Mouse (Mus musculus): ENCODE results near the gene Sidt1.
A peak's percentile ranks its signal among the peaks of the same experiment; 100 is the strongest.

Gene Sidt1

GRCm38 (mm10) chr16:44252735-44253134 is 80.3 kb downstream of the Sidt1 start:
- no peak for DNase-seq (ENCODE audit: extremely low read depth, low read depth)

- DNase-seq (ENCODE audit: extremely low read depth, low read depth): no peak
Measured at GRCm38 (mm10) chr16:44249985-44250384, 83.0 kb downstream of the Sidt1 start.

GRCm38 (mm10) chr16:44243323-44243722 is 89.7 kb downstream of the Sidt1 start:
- no peak for DNase-seq (ENCODE audit: extremely low read depth, low read depth)

- peak; percentile 78 for DNase-seq (ENCODE audit: extremely low read depth, low read depth)
Measured at GRCm38 (mm10) chr16:44242633-44243032, 90.4 kb downstream of the Sidt1 start.

- no peak for DNase-seq (ENCODE audit: extremely low read depth, low read depth)
Measured at GRCm38 (mm10) chr16:44240406-44240805, 92.6 kb downstream of the Sidt1 start.

- DNase-seq (ENCODE audit: extremely low read depth, low read depth): no peak
Measured at GRCm38 (mm10) chr16:44238835-44239263, 94.1 kb downstream of the Sidt1 start.

- no peak for DNase-seq (ENCODE audit: extremely low read depth, low read depth)
Measured at GRCm38 (mm10) chr16:44237836-44238235, 95.2 kb downstream of the Sidt1 start.

- no peak for DNase-seq (ENCODE audit: extremely low read depth, low read depth)
Measured at GRCm38 (mm10) chr16:44233019-44233418, 100.0 kb downstream of the Sidt1 start.

- DNase-seq (ENCODE audit: extremely low read depth, low read depth): no peak
Measured at GRCm38 (mm10) chr16:44226706-44227291, 106.2 kb downstream of the Sidt1 start.

GRCm38 (mm10) chr16:44221463-44221862 is 111.5 kb downstream of the Sidt1 start:
- DNase-seq (ENCODE audit: extremely low read depth, low read depth): no peak

- DNase-seq (ENCODE audit: extremely low read depth, low read depth): no peak
Measured at GRCm38 (mm10) chr16:44216417-44216816, 116.6 kb downstream of the Sidt1 start.

- DNase-seq (ENCODE audit: extremely low read depth, low read depth): no peak
Measured at GRCm38 (mm10) chr16:44215513-44215912, 117.5 kb downstream of the Sidt1 start.

GRCm38 (mm10) chr16:44212703-44213102 is 120.3 kb downstream of the Sidt1 start:
- no peak for DNase-seq (ENCODE audit: extremely low read depth, low read depth)

- DNase-seq (ENCODE audit: extremely low read depth, low read depth): no peak
Measured at GRCm38 (mm10) chr16:44211054-44211414, 122.0 kb downstream of the Sidt1 start.

- no peak for DNase-seq (ENCODE audit: extremely low read depth, low read depth)
Measured at GRCm38 (mm10) chr16:44210156-44211053, 122.6 kb downstream of the Sidt1 start.

GRCm38 (mm10) chr16:44205973-44206372 is 127.0 kb downstream of the Sidt1 start:
- no peak for DNase-seq (ENCODE audit: extremely low read depth, low read depth)

- no peak for DNase-seq (ENCODE audit: extremely low read depth, low read depth)
Measured at GRCm38 (mm10) chr16:44204331-44204730, 128.7 kb downstream of the Sidt1 start.

GRCm38 (mm10) chr16:44200146-44200545 is 132.8 kb downstream of the Sidt1 start:
- no peak for DNase-seq (ENCODE audit: extremely low read depth, low read depth)

- no peak for DNase-seq (ENCODE audit: extremely low read depth, low read depth)
Measured at GRCm38 (mm10) chr16:44199066-44199703, 133.8 kb downstream of the Sidt1 start.

GRCm38 (mm10) chr16:44190968-44191367 is 142.0 kb downstream of the Sidt1 start:
- no peak for DNase-seq (ENCODE audit: extremely low read depth, low read depth)

Data from MEL-GATA-1-ER (cell line).